40 mouse cellular contexts compared by ENCODE assay signal in the genomic region with DNA sequence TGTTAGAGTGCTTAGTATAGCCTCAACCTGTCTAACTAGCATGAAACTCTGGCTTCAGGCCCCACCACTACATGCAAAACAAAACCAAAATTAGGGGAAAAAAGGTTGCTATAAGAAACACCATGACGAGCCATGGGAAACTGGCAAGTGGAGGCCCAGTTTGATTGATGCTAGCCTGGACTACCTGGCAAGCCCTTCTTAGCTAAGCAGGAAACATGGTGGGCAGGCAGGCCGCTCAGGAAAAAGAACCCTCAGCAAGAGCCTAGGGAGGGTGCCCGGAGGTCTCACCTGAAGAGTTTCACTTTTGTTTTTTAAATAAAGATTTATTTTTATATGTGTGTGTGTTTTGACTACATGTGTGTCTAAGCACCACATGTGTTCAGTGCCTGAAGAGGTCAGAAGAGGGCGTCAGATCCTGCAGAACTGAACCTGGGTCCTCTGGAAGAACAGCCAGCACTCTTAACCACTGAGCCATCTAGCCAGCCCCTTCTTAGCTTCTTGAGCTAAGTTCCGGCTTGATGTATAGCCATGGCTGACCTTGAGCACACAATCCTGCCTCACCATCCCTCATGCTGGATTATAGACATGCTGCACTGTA. TPM values are rescaled to one million over a fixed set of nuclear protein-coding genes. Genes with fewer than 3 reads are reported as not detected.
DNase-seq lines count a peak whose midpoint lies in the region; ATAC-seq and TF ChIP-seq lines count a peak whose summit lies in the region.
"Had no signal": no experiment of that assay in that cellular context is flagged by ENCODE, and none has a peak within 500 bp of the region (broad histone marks: within the 10 kb centered on the region; RNA-seq: fewer than 3 reads in every experiment).

No protein-coding gene starts in this region.

- H3K4me2 ChIP-seq in lung, postnatal 0 days (replicated peaks; ENCODE audit: low read depth, low read length) = no peak overlapping the region
- no peak overlapping the region for H3K4me2 ChIP-seq in stomach, postnatal 0 days (replicated peaks; ENCODE audit: low read depth)
- H3K4me2 ChIP-seq in kidney, embryonic 15.5 days = no peak overlapping the region
- H3K4me2 ChIP-seq: heart, embryonic 13.5 days; hindbrain, embryonic 14.5 days; limb, embryonic 15.5 days; lung, embryonic 14.5 days; midbrain, embryonic 15.5 days; neural tube, embryonic 12.5 days; stomach, embryonic 15.5 days had no signal

- no peak overlapping the region for H3K27ac ChIP-seq in gastrocnemius, adult 2 months
- no peak overlapping the region for H3K27ac ChIP-seq in lung, postnatal 0 days (ENCODE audit: low read length)
- H3K27ac ChIP-seq in stomach, postnatal 0 days (replicated peaks) = no peak overlapping the region
- H3K27ac ChIP-seq in kidney, embryonic 15.5 days = no peak overlapping the region
- H3K27ac ChIP-seq: heart, embryonic 13.5 days; hindbrain, embryonic 14.5 days; limb, embryonic 10.5 days; limb, embryonic 15.5 days; liver, embryonic 14.5 days; macrophage; midbrain, embryonic 15.5 days; neural tube, embryonic 12.5 days; stomach, embryonic 15.5 days had no signal

- DNase-seq in gastrocnemius, adult 2 months = no peak
- no peak for DNase-seq in gastrocnemius, postnatal 14 days
- DNase-seq in lung, postnatal 0 days (ENCODE audit: low spot score) = no peak
- DNase-seq in lung, postnatal 4 days = no peak
- DNase-seq in B cell, adult 2 months = peak; percentile 20 to 26
- no peak for DNase-seq in stomach, postnatal 0 days (ENCODE audit: low spot score)
- DNase-seq: adrenal gland, adult 2 months; cerebellum, adult 2 months; cerebellum, postnatal 14 days; gastrocnemius, postnatal 36 days; heart, adult 18-20 months; heart, postnatal 10 days; kidney, adult 18-20 months; kidney, postnatal 36 days; layer of hippocampus, postnatal 36 days; lung, embryonic 14.5 days; right cerebral cortex, adult 18-20 months; right cerebral cortex, postnatal 4 days; thymus, postnatal 14 days had no signal

- peak; percentile 15; the same call in 1 of the 2 replicates for TF ChIP-seq CTCF in gastrocnemius, adult 2 months (IDR thresholded peaks at IDR 0.05)
- peak; percentile 15; the same call in 1 of the 2 replicates for TF ChIP-seq CTCF in lung, postnatal 0 days (IDR thresholded peaks at IDR 0.05)
- TF ChIP-seq CTCF in stomach, postnatal 0 days (IDR thresholded peaks at IDR 0.05; ENCODE audit: low read depth) = 0 out of 2 replicates have a peak, but pooled peaks have one; percentile 10

- H3K36me3 ChIP-seq in lung, postnatal 0 days (ENCODE audit: insufficient read depth, low read length) = peaks cover 9% of the 10 kb centered on the region; the same call in 1 of the 2 replicates
- H3K36me3 ChIP-seq in stomach, postnatal 0 days (ENCODE audit: control insufficient read depth, insufficient read depth, low read length) = peaks cover 3% of the 10 kb centered on the region; the same call in 1 of the 2 replicates
- peaks cover 34% of the 10 kb centered on the region for H3K36me3 ChIP-seq in kidney, embryonic 15.5 days

- intact Hi-C loops in gastrocnemius, adult 2 months (cut with DNase I) = no loop called here
- intact Hi-C loops in gastrocnemius, postnatal 14 days (cut with DNase I; ENCODE audit: low total_unique reads) = no loop called here

- ATAC-seq in lung, postnatal 0 days = no peak
- no peak for ATAC-seq in stomach, postnatal 0 days (ENCODE audit: low FRiP score, low TSS enrichment)
- ATAC-seq in kidney, embryonic 15.5 days (replicated peaks; ENCODE audit: low FRiP score) = no peak
- ATAC-seq: activated CD4-positive, CD25-positive, alpha-beta regulatory T cell, adult 4 months; CD4-positive, CD25-positive, alpha-beta regulatory T cell, adult 4 months; forebrain, embryonic 14.5 days; midbrain, embryonic 15.5 days had no signal

- TF ChIP-seq EP300 in lung, postnatal 0 days (IDR thresholded peaks at IDR 0.05) = no peak
- TF ChIP-seq EP300 in stomach, postnatal 0 days (optimal IDR thresholded peaks at IDR 0.05) = no peak

- no peak overlapping the region for H3K9ac ChIP-seq in lung, postnatal 0 days (replicated peaks; ENCODE audit: low read depth)
- no peak overlapping the region for H3K9ac ChIP-seq in stomach, postnatal 0 days (ENCODE audit: low read length)
- H3K9ac ChIP-seq in kidney, embryonic 15.5 days = no peak overlapping the region
- H3K9ac ChIP-seq: heart, embryonic 13.5 days; hindbrain, embryonic 14.5 days; limb, embryonic 15.5 days; liver, embryonic 14.5 days; lung, embryonic 14.5 days; midbrain, embryonic 15.5 days; neural tube, embryonic 12.5 days; stomach, embryonic 15.5 days had no signal

- H3K4me1 ChIP-seq in lung, postnatal 0 days (ENCODE audit: insufficient read depth, low read depth, low read length) = no peaks in the 10 kb centered on the region
- H3K4me1 ChIP-seq in stomach, postnatal 0 days (replicated peaks; ENCODE audit: control insufficient read depth, insufficient read depth) = no peaks in the 10 kb centered on the region
- H3K4me1 ChIP-seq in kidney, embryonic 15.5 days = no peaks in the 10 kb centered on the region
- H3K4me1 ChIP-seq: heart, embryonic 13.5 days; limb, embryonic 10.5 days; midbrain, embryonic 15.5 days; neural tube, embryonic 12.5 days; stomach, embryonic 15.5 days had no signal

- 79% methylated on average over 5 of the region's 5 CpGs for WGBS in lung, postnatal 0 days
- WGBS in stomach, postnatal 0 days = 76% methylated on average over 5 of the region's 5 CpGs
- 77% methylated on average over 5 of the region's 5 CpGs for WGBS in kidney, embryonic 15.5 days

- no peaks in the 10 kb centered on the region for H3K9me3 ChIP-seq in lung, postnatal 0 days (ENCODE audit: low read length)
- no peaks in the 10 kb centered on the region for H3K9me3 ChIP-seq in stomach, postnatal 0 days (ENCODE audit: control insufficient read depth, low read length)
- no peaks in the 10 kb centered on the region for H3K9me3 ChIP-seq in kidney, embryonic 15.5 days (replicated peaks)
- H3K9me3 ChIP-seq: heart, embryonic 13.5 days; limb, embryonic 10.5 days; limb, embryonic 15.5 days; midbrain, embryonic 15.5 days; neural tube, embryonic 12.5 days; stomach, embryonic 15.5 days had no signal

- no peak overlapping the region for H3K4me3 ChIP-seq in gastrocnemius, adult 2 months
- no peak overlapping the region for H3K4me3 ChIP-seq in lung, postnatal 0 days (ENCODE audit: low read depth, low read length)
- H3K4me3 ChIP-seq in stomach, postnatal 0 days (ENCODE audit: low read depth, low read length) = no peak overlapping the region
- H3K4me3 ChIP-seq in kidney, embryonic 15.5 days (replicated peaks) = no peak overlapping the region
- H3K4me3 ChIP-seq: heart, embryonic 13.5 days; limb, embryonic 10.5 days; limb, embryonic 15.5 days; midbrain, embryonic 15.5 days; myocyte; neural tube, embryonic 12.5 days; stomach, embryonic 15.5 days had no signal

- no peaks in the 10 kb centered on the region for H3K27me3 ChIP-seq in lung, postnatal 0 days (replicated peaks; ENCODE audit: insufficient read depth, low read length)
- no peaks in the 10 kb centered on the region for H3K27me3 ChIP-seq in stomach, postnatal 0 days (ENCODE audit: control insufficient read depth, insufficient read depth, low read length)
- H3K27me3 ChIP-seq in kidney, embryonic 15.5 days = no peaks in the 10 kb centered on the region
- H3K27me3 ChIP-seq: heart, embryonic 13.5 days; limb, embryonic 15.5 days; midbrain, embryonic 15.5 days; neural tube, embryonic 12.5 days; stomach, embryonic 15.5 days had no signal

RNA-seq across cellular contexts. Expression of a gene that starts 47.6 kb away (rescaled TPM):
- 1 to 10 TPM in 1 of 2 experiments, under 1 TPM in 1; 0.31 to 1.0 TPM for total RNA-seq in gastrocnemius, adult 2 months (2021)
- total RNA-seq in gastrocnemius, postnatal 14 days (2021) = 1 to 10 TPM; 1.2 to 2.8 TPM
- polyA plus RNA-seq in lung, postnatal 0 days (2015; fragmentation: Nextera tagmentation; extraction: Ambion mirVana) = not detected in 2 replicates
- 0.19 and 0.23 TPM in 2 replicates for polyA plus RNA-seq in stomach, postnatal 0 days (2015; fragmentation: Nextera tagmentation; extraction: Ambion mirVana)
- 0.23 and 0.28 TPM in 2 replicates for polyA plus RNA-seq in kidney, embryonic 15.5 days (2015; fragmentation: Nextera tagmentation; extraction: Ambion mirVana)
- total RNA-seq: adrenal gland, adult 2 months had no signal
- polyA plus RNA-seq: adrenal gland, adult 2 months; lung, embryonic 14.5 days; macrophage; myocyte had no signal

RNA-seq across cellular contexts. Expression of a gene that starts 52.3 kb away (rescaled TPM):
- total RNA-seq in gastrocnemius, adult 2 months (2021) = 10 to 100 TPM; 12.5 to 16.3 TPM
- 10 to 100 TPM; 11.7 to 14.6 TPM for total RNA-seq in gastrocnemius, postnatal 14 days (2021)
- 27.2 and 30.3 TPM in 2 replicates for polyA plus RNA-seq in lung, postnatal 0 days (2015; fragmentation: Nextera tagmentation; extraction: Ambion mirVana)
- polyA plus RNA-seq in stomach, postnatal 0 days (2015; fragmentation: Nextera tagmentation; extraction: Ambion mirVana) = 20.5 and 22.4 TPM in 2 replicates
- polyA plus RNA-seq in kidney, embryonic 15.5 days (2015; fragmentation: Nextera tagmentation; extraction: Ambion mirVana) = 60.8 and 64.9 TPM in 2 replicates

RNA-seq across cellular contexts. Expression of a gene that starts 53.1 kb away (rescaled TPM):
- total RNA-seq in gastrocnemius, adult 2 months (2021) = 1 to 10 TPM; 6.8 to 8.7 TPM
- total RNA-seq in gastrocnemius, postnatal 14 days (2021) = 10 to 100 TPM; 10.0 to 10.3 TPM
- polyA plus RNA-seq in lung, postnatal 0 days (2015; fragmentation: Nextera tagmentation; extraction: Ambion mirVana) = 26.3 and 27.0 TPM in 2 replicates
- 11.9 and 13.6 TPM in 2 replicates for polyA plus RNA-seq in stomach, postnatal 0 days (2015; fragmentation: Nextera tagmentation; extraction: Ambion mirVana)
- 21.0 and 23.4 TPM in 2 replicates for polyA plus RNA-seq in kidney, embryonic 15.5 days (2015; fragmentation: Nextera tagmentation; extraction: Ambion mirVana)

RNA-seq across cellular contexts. Expression of a gene that starts 59.3 kb away (rescaled TPM):
- not detected for total RNA-seq in gastrocnemius, adult 2 months (2021)
- under 1 TPM; 0.44 to 0.62 TPM for total RNA-seq in gastrocnemius, postnatal 14 days (2021)
- polyA plus RNA-seq in lung, postnatal 0 days (2015; fragmentation: Nextera tagmentation; extraction: Ambion mirVana) = 0.15 and 0.18 TPM in 2 replicates
- polyA plus RNA-seq in stomach, postnatal 0 days (2015; fragmentation: Nextera tagmentation; extraction: Ambion mirVana) = 63.2 and 68.6 TPM in 2 replicates
- 0.13 TPM in 1 of 2 replicates, not detected in the other for polyA plus RNA-seq in kidney, embryonic 15.5 days (2015; fragmentation: Nextera tagmentation; extraction: Ambion mirVana)
- total RNA-seq: adrenal gland, adult 2 months; adrenal gland, postnatal 4 days; heart, adult 18-20 months; heart, postnatal 10 days; hematopoietic stem cell, adult 5-6 weeks; layer of hippocampus, adult 8-10 months; layer of hippocampus, postnatal 36 days had no signal
- polyA plus RNA-seq: activated CD4-positive, CD25-positive, alpha-beta regulatory T cell, adult 4 months; adrenal gland, adult 2 months; CD4-positive, CD25-positive, alpha-beta regulatory T cell, adult 4 months; cerebellum, adult 2 months; cortical plate, adult 2 months; embryonic facial prominence, embryonic 11.5 days; forebrain, embryonic 14.5 days; heart, embryonic 13.5 days; hindbrain, embryonic 14.5 days; kidney, embryonic 16.5 days; limb, embryonic 10.5 days; liver, embryonic 14.5 days; lung, embryonic 14.5 days; macrophage; midbrain, embryonic 15.5 days; myocyte; neural tube, embryonic 12.5 days; spleen, adult 2 months had no signal

Comparison
In these comparisons a context has a peak if more than half of its experiments do, and no peak if none do; other contexts are left out.
1. DNase-seq: peak in B cell, adult 2 months (2 of 2); none in gastrocnemius, adult 2 months (single experiment), gastrocnemius, postnatal 14 days (single experiment), lung, postnatal 0 days (single experiment), lung, postnatal 4 days (0 of 2) and stomach, postnatal 0 days (single experiment).
2. Peak in every context shown above with its lines, with median percentiles within 50 percentile points of each other: CTCF ChIP-seq.